Mouse (Mus musculus) liver, embryonic 14.5 days (tissue): ENCODE measurements at regions not wholly inside any gene's neighbourhood (a gene's known extent, or its start where the extent isn't known, plus 50 kb on each side); places are given as distances from the start of the nearest gene placed in this dataset.
"Not testable (repeated sequence)": the region's sequence is repeated elsewhere in the genome, so short reads cannot be mapped to it uniquely, and the experiment has no call there.

ENCODE experiments used
- ATAC-seq: fragments of 200-750 bp; cut with Nextera tagmentation; 2 replicates; pipeline ENCODE4 v1.8.0; 2017; ENCODE audit warnings: moderate number of reproducible peaks, mild to moderate bottlenecking, moderate library complexity; ENCODE audit not compliant: insufficient read depth
- DNase-seq, 3 experiments: peaks; one replicate each; pipeline ENCODE4 v3.0.0-alpha.2; 2012 to 2013; ENCODE audit warnings: low read depth in 3 of 3, low spot score in 3 of 3
- H3K27ac ChIP-seq: fragments of 300-500 bp; sonication (generic); 2 replicates; pipeline ENCODE4 v1.5.1; 2014; ENCODE audit warnings: moderate library complexity, mild to moderate bottlenecking, control low read depth, inconsistent platforms
- H3K27me3 ChIP-seq: fragments of 300-500 bp; sonication (generic); 2 replicates; pipeline ENCODE4 v1.6.1; 2014; ENCODE audit warnings: mild to moderate bottlenecking, low read length, moderate library complexity; ENCODE audit not compliant: control insufficient read depth, insufficient read depth
- H3K36me3 ChIP-seq: fragments of 300-500 bp; sonication (generic); replicated peaks from 2 replicates; pipeline ENCODE4 v1.6.1; 2014; ENCODE audit warnings: low read depth; ENCODE audit not compliant: control insufficient read depth, insufficient read depth
- H3K4me1 ChIP-seq, 2 experiments: fragments of 200-500 bp in 1 of 2; fragments of 300-500 bp in 1 of 2; sonication (generic) in 1 of 2; replicated peaks; 2 replicates each; pipeline ENCODE4 v1.6.1; 2012 to 2014; ENCODE audit warnings: antibody characterized with exemption in 1 of 2, inconsistent platforms in 1 of 2, low read length in 1 of 2; ENCODE audit not compliant: control insufficient read depth in 2 of 2, insufficient read depth in 2 of 2
- H3K4me2 ChIP-seq: fragments of 300-500 bp; sonication (generic); 2 replicates; pipeline ENCODE4 v1.6.1; 2014; ENCODE audit warnings: low read depth, mild to moderate bottlenecking, control low read depth, moderate library complexity
- H3K4me3 ChIP-seq, 2 experiments: fragments of 200-500 bp in 1 of 2; fragments of 300-500 bp in 1 of 2; sonication (generic) in 1 of 2; 2 replicates each; pipeline ENCODE4 v1.5.1; 2012 to 2014; ENCODE audit warnings: low read depth in 2 of 2, low read length in 2 of 2, mild to moderate bottlenecking in 2 of 2, control low read depth in 1 of 2, inconsistent platforms in 1 of 2, moderate library complexity in 1 of 2; ENCODE audit not compliant: insufficient read depth in 1 of 2
- H3K9ac ChIP-seq: fragments of 300-500 bp; sonication (generic); replicated peaks from 2 replicates; pipeline ENCODE4 v1.6.1; 2014; ENCODE audit warnings: mild to moderate bottlenecking, control low read depth, moderate library complexity
- H3K9me3 ChIP-seq: fragments of 300-500 bp; sonication (generic); 2 replicates; pipeline ENCODE4 v1.6.1; 2016; ENCODE audit warnings: low read length, mixed read lengths; ENCODE audit not compliant: control insufficient read depth
- CTCF ChIP-seq: IDR thresholded peaks from 2 replicates; pipeline ENCODE4 v1.5.1; 2016; ENCODE audit warnings: antibody characterized with exemption, low read depth, control low read depth
- EP300 ChIP-seq: IDR thresholded peaks from 2 replicates; pipeline ENCODE4 v1.6.1; 2016; ENCODE audit warnings: antibody characterized with exemption, low read depth
- WGBS: fragments of 180-500 bp; shearing (Covaris S2); extraction: QIAGEN DNeasy Blood & Tissue Kit; methylation state at CpG from one replicate; pipeline ENCODE4 v1.1.7; 2014; ENCODE audit not compliant: insufficient replicate concordance; 5-methylcytosine and 5-hydroxymethylcytosine counted together

- no peaks in the 10 kb centered on the region for H3K4me1 ChIP-seq
- H3K27ac ChIP-seq = no peak overlapping the region
- no peaks in the 10 kb centered on the region for H3K36me3 ChIP-seq
- no peak overlapping the region for H3K4me3 ChIP-seq
- WGBS = 27% methylated on average over 6 of the region's 6 CpGs
- H3K4me2 ChIP-seq = no peak overlapping the region
- no peak for ATAC-seq
- H3K9ac ChIP-seq = no peak overlapping the region
- no peak for DNase-seq
- TF ChIP-seq CTCF = no peak
- no peak for TF ChIP-seq EP300
- H3K27me3 ChIP-seq = no peaks in the 10 kb centered on the region
- no peaks in the 10 kb centered on the region for H3K9me3 ChIP-seq
Observed at GRCm38 (mm10) chr1:14109190-14109482, 1984.0 kb downstream of the 4930444P10Rik start.

- no peaks in the 10 kb centered on the region for H3K27me3 ChIP-seq
- no peaks in the 10 kb centered on the region for H3K9me3 ChIP-seq
- no peak overlapping the region for H3K4me3 ChIP-seq
- TF ChIP-seq CTCF = no peak
- no peak for TF ChIP-seq EP300
- no peaks in the 10 kb centered on the region for H3K4me1 ChIP-seq
- H3K36me3 ChIP-seq = no peaks in the 10 kb centered on the region
- H3K4me2 ChIP-seq = no peak overlapping the region
- WGBS = 43% methylated on average over 7 of the region's 7 CpGs
- H3K9ac ChIP-seq = no peak overlapping the region
- H3K27ac ChIP-seq = no peak overlapping the region
- DNase-seq = no peak
- ATAC-seq = no peak
Observed at GRCm38 (mm10) chr1:14108450-14109189, 1984.5 kb downstream of the 4930444P10Rik start.

- H3K4me2 ChIP-seq, ATAC-seq: not testable (repeated sequence)
Observed at GRCm38 (mm10) chr1:14105521-14105920, 1987.6 kb downstream of the 4930444P10Rik start.

GRCm38 (mm10) chr1:14104529-14104928, 1988.6 kb downstream of the 4930444P10Rik start:
- Histone ChIP-seq H3K36me3 (no peaks in the 10 kb centered on the region), H3K4me3 (no peak overlapping the region), H3K9ac (no peak overlapping the region), H3K9me3 (no peaks in the 10 kb centered on the region), H3K4me2 (no peak overlapping the region), H3K27me3 (no peaks in the 10 kb centered on the region), H3K4me1 (no peaks in the 10 kb centered on the region), H3K27ac (no peak overlapping the region)
- TF ChIP-seq EP300 (no peak), CTCF (no peak)
- no peak for DNase-seq
- ATAC-seq = no peak
- WGBS = 44% methylated on average over 2 of the region's 2 CpGs

More at GRCm38 (mm10) chr1:14105521-14105920, 1987.6 kb downstream of the 4930444P10Rik start:
- not testable (repeated sequence) for H3K27me3 ChIP-seq, H3K4me3 ChIP-seq, H3K4me1 ChIP-seq, H3K9ac ChIP-seq, DNase-seq, H3K36me3 ChIP-seq, H3K27ac ChIP-seq, H3K9me3 ChIP-seq
- whole genome bisulfite sequencing = 66% methylated on average over 4 of the region's 6 CpGs

- H3K9me3 ChIP-seq = no peaks in the 10 kb centered on the region
- no peak overlapping the region for H3K27ac ChIP-seq
- TF ChIP-seq EP300 (no peak), CTCF (no peak)
- no peak for DNase-seq
- no peak overlapping the region for H3K4me2 ChIP-seq
- H3K9ac ChIP-seq = no peak overlapping the region
- no peaks in the 10 kb centered on the region for H3K36me3 ChIP-seq
- no peaks in the 10 kb centered on the region for H3K4me1 ChIP-seq
- no peak for ATAC-seq
- WGBS = 53% methylated on average over 5 of the region's 5 CpGs
- no peak overlapping the region for H3K4me3 ChIP-seq
- no peaks in the 10 kb centered on the region for H3K27me3 ChIP-seq
Observed at GRCm38 (mm10) chr1:14099031-14099430, 1994.1 kb downstream of the 4930444P10Rik start.
